Mouse (Mus musculus) heart, embryonic 12.5 days (tissue): ENCODE results near the gene Vmn1r165. TPM values are rescaled to one million over a fixed set of nuclear protein-coding genes. Genes with fewer than 3 reads are reported as not detected.
"Not testable (repeated sequence)": the region's sequence is repeated elsewhere in the genome, so short reads cannot be mapped to it uniquely, and the experiment has no call there.

Experiments
- ATAC-seq: fragments of 200-750 bp; cut with Nextera tagmentation; 2 replicates; pipeline ENCODE4 v1.8.0; 2017; ENCODE audit warnings: moderate TSS enrichment, moderate library complexity; ENCODE audit not compliant: insufficient number of reproducible peaks, low FRiP score
- H3K27ac ChIP-seq: fragments of 300-500 bp; sonication (generic); 2 replicates; pipeline ENCODE4 v1.5.1; 2016; ENCODE audit warnings: mild to moderate bottlenecking, moderate library complexity; ENCODE audit not compliant: poor library complexity, severe bottlenecking
- H3K27me3 ChIP-seq: fragments of 300-500 bp; sonication (generic); replicated peaks from 2 replicates; pipeline ENCODE4 v1.6.1; 2016; ENCODE audit warnings: mild to moderate bottlenecking, moderate library complexity
- H3K36me3 ChIP-seq: fragments of 300-500 bp; sonication (generic); 2 replicates; pipeline ENCODE4 v1.6.1; 2016; ENCODE audit warnings: mild to moderate bottlenecking, moderate library complexity
- H3K4me1 ChIP-seq: fragments of 300-500 bp; sonication (generic); replicated peaks from 2 replicates; pipeline ENCODE4 v1.6.1; 2016; ENCODE audit warnings: mild to moderate bottlenecking
- H3K4me2 ChIP-seq: fragments of 300-500 bp; sonication (generic); 2 replicates; pipeline ENCODE4 v1.6.1; 2016; ENCODE audit warnings: mild to moderate bottlenecking, moderate library complexity
- H3K4me3 ChIP-seq: fragments of 300-500 bp; sonication (generic); 2 replicates; pipeline ENCODE4 v1.5.1; 2016; ENCODE audit warnings: mild to moderate bottlenecking
- H3K9ac ChIP-seq: fragments of 300-500 bp; sonication (generic); 2 replicates; pipeline ENCODE4 v1.6.1; 2016; ENCODE audit warnings: mild to moderate bottlenecking, moderate library complexity
- H3K9me3 ChIP-seq: fragments of 300-500 bp; sonication (generic); replicated peaks from 2 replicates; pipeline ENCODE4 v1.6.1; 2016; ENCODE audit warnings: mild to moderate bottlenecking, moderate library complexity
- WGBS: fragments of 180-500 bp; shearing (Covaris S2); methylation state at CpG from one replicate; pipeline ENCODE4 v1.1.7; 2016; 5-methylcytosine and 5-hydroxymethylcytosine counted together
- polyA plus RNA-seq: library from polyadenylated mRNA; unstranded; fragments of >200 nt; fragmentation: Nextera tagmentation; extraction: Ambion mirVana; gene quantifications from 2 replicates; pipeline ENCODE4 v1.2.1, GENCODE M21; 2016

The Vmn1r165 gene
- polyA plus RNA-seq, result not detected in 2 replicates

GRCm38 (mm10) chr7:23217032-23217431, at the start of gene Vmn1r165:
Gene Vmn1r165 (plus strand): TSS chr7:23217332.
- not testable (repeated sequence) for H3K4me3 ChIP-seq, H3K9ac ChIP-seq, H3K4me1 ChIP-seq, H3K9me3 ChIP-seq, ATAC-seq, H3K27me3 ChIP-seq, H3K27ac ChIP-seq, H3K4me2 ChIP-seq, H3K36me3 ChIP-seq
- WGBS, result no CpG with 5 or more reads among the region's 3 CpGs

GRCm38 (mm10) chr7:23251582-23251981, 34.5 kb downstream of the Vmn1r165 start, which contains the start of gene Vmn1r166:
Gene Vmn1r166 (minus strand): TSS chr7:23251682.
- H3K9me3 ChIP-seq, H3K4me3 ChIP-seq, H3K27me3 ChIP-seq, ATAC-seq, H3K36me3 ChIP-seq, H3K4me2 ChIP-seq, H3K4me1 ChIP-seq, H3K9ac ChIP-seq, H3K27ac ChIP-seq: not testable (repeated sequence)
- no CpG with 5 or more reads among the region's 2 CpGs for WGBS

Other genes starting within 250 kb of the Vmn1r165 start
- gene Gm4214, start 232.7 kb upstream of the Vmn1r165 start, polyA plus RNA-seq, result not detected in 2 replicates
- not detected in 2 replicates for gene Gm4216, start 197.4 kb upstream of the Vmn1r165 start, polyA plus RNA-seq
- gene Vmn1r163, start 161.8 kb upstream of the Vmn1r165 start, polyA plus RNA-seq, result not detected in 2 replicates
- gene Gm8720, start 149.9 kb upstream of the Vmn1r165 start, polyA plus RNA-seq, result not detected in 2 replicates
- not detected in 2 replicates for gene Gm10662, start 72.9 kb upstream of the Vmn1r165 start, polyA plus RNA-seq
- not detected in 2 replicates for gene Vmn1r166, start 34.4 kb downstream of the Vmn1r165 start, polyA plus RNA-seq
- gene Gm6902, start 61.6 kb downstream of the Vmn1r165 start, polyA plus RNA-seq, result not detected in 2 replicates
- gene Nlrp4e, start 83.9 kb downstream of the Vmn1r165 start, polyA plus RNA-seq, result not detected in 2 replicates
- not detected in 2 replicates for gene Nlrp5, start 168.6 kb downstream of the Vmn1r165 start, polyA plus RNA-seq